Mouse (Mus musculus) hindbrain, embryonic 11.5 days (tissue): ENCODE measurements around the gene Cntrob. TPM values are rescaled to one million over a fixed set of nuclear protein-coding genes. Genes with fewer than 3 reads are reported as not detected.

Experiments
- ATAC-seq: fragments of 200-750 bp; cut with Nextera tagmentation; 2 replicates; pipeline ENCODE4 v1.8.0; 2017; ENCODE audit warnings: mild to moderate bottlenecking, moderate TSS enrichment, moderate library complexity; ENCODE audit not compliant: low FRiP score
- DNase-seq: peaks from one replicate; pipeline ENCODE4 v3.0.0-alpha.2; 2015; ENCODE audit warnings: low spot score
- H3K27ac ChIP-seq: fragments of 300-500 bp; sonication (generic); 2 replicates; pipeline ENCODE4 v1.5.1; 2014; ENCODE audit warnings: mild to moderate bottlenecking, low read depth, low read length
- H3K27me3 ChIP-seq: fragments of 300-500 bp; sonication (generic); 2 replicates; pipeline ENCODE4 v1.6.1; 2014; ENCODE audit warnings: mild to moderate bottlenecking, low read length, moderate library complexity, mixed read lengths; ENCODE audit not compliant: control insufficient read depth, insufficient read depth
- H3K36me3 ChIP-seq: fragments of 300-500 bp; sonication (generic); 2 replicates; pipeline ENCODE4 v1.6.1; 2014; ENCODE audit warnings: mild to moderate bottlenecking, low read length, moderate library complexity, mixed read lengths; ENCODE audit not compliant: control insufficient read depth, insufficient read depth
- H3K4me1 ChIP-seq: fragments of 300-500 bp; sonication (generic); replicated peaks from 2 replicates; pipeline ENCODE4 v1.6.1; 2014; ENCODE audit warnings: low read length, mixed read lengths; ENCODE audit not compliant: control insufficient read depth, insufficient read depth
- H3K4me2 ChIP-seq: fragments of 300-500 bp; sonication (generic); replicated peaks from 2 replicates; pipeline ENCODE4 v1.6.1; 2014; ENCODE audit warnings: mild to moderate bottlenecking, low read depth, low read length
- H3K4me3 ChIP-seq: fragments of 300-500 bp; sonication (generic); 2 replicates; pipeline ENCODE4 v1.5.1; 2014; ENCODE audit warnings: low read depth, low read length
- H3K9ac ChIP-seq: fragments of 300-500 bp; sonication (generic); 2 replicates; pipeline ENCODE4 v1.6.1; 2014; ENCODE audit warnings: low read depth, low read length
- H3K9me3 ChIP-seq: fragments of 300-500 bp; sonication (generic); 2 replicates; pipeline ENCODE4 v1.6.1; 2016; ENCODE audit warnings: low read length; ENCODE audit not compliant: control insufficient read depth
- WGBS: fragments of 180-500 bp; shearing (Covaris S2); extraction: QIAGEN DNeasy Blood & Tissue Kit; methylation state at CpG from one replicate; pipeline ENCODE4 v1.1.7; 2014; 5-methylcytosine and 5-hydroxymethylcytosine counted together
- polyA plus RNA-seq: library from polyadenylated mRNA; unstranded; fragments of >200 nt; fragmentation: Nextera tagmentation; extraction: Ambion mirVana; gene quantifications from 2 replicates; pipeline ENCODE4 v1.2.1, GENCODE M21; 2014

The Cntrob gene
- polyA plus RNA-seq, 1 experiment from 2014 or later, result 17.9 TPM

DNA sequence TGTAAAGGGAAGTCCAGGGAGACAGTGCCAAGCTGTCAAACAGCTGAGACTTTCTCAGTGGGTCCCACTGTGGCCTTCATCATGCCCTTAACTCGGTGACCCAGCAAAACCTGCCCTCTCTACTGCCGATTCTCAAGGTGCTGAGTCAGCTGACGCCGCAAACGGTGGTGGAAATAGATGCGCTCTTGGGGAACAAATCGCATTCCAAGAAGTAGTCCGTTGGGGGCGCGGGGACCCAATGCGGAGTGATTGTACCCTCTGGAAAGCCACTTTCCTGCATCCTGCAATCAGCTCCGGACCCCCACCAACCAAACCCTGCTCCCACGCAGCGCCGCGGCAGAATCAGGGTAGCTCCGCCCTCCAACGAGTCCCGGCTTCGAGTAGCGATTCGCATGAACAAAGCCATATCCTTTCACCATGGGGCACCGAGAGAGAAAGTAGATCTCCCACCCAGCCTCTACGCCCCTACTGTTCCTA, 8.4 kb upstream of the Cntrob start:
- no peaks in the 10 kb centered on the region for H3K36me3 ChIP-seq
- H3K4me2 ChIP-seq, result peak overlapping the region; percentile 36
- ATAC-seq (peak; percentile 51; the same call in 1 of the 2 replicates), DNase-seq (peak; percentile 86)
- 3% methylated on average over 24 of the region's 24 CpGs for WGBS
- peaks cover 2% of the 10 kb centered on the region for H3K4me1 ChIP-seq
- H3K9me3 ChIP-seq, result no peaks in the 10 kb centered on the region
- peak overlapping the region; percentile 27 for H3K4me3 ChIP-seq
- H3K9ac ChIP-seq, result peak overlapping the region; percentile 34
- H3K27ac ChIP-seq, result peak overlapping the region; percentile 34; the same call in 1 of the 2 replicates
- peaks cover 6% of the 10 kb centered on the region for H3K27me3 ChIP-seq

- Histone ChIP-seq H3K4me2 (no peak overlapping the region), H3K4me3 (no peak overlapping the region), H3K27ac (no peak overlapping the region), H3K27me3 (peaks cover 13% of the 10 kb centered on the region), H3K4me1 (peaks cover 9% of the 10 kb centered on the region), H3K9ac (peak overlapping the region; percentile 34), H3K36me3 (no peaks in the 10 kb centered on the region), H3K9me3 (no peaks in the 10 kb centered on the region)
- WGBS, result 88% methylated on average over 6 of the region's 6 CpGs
- ATAC-seq (no peak), DNase-seq (no peak)
Measured at GRCm38 (mm10) chr11:69331152-69331551, 7.6 kb upstream of the Cntrob start.

DNA sequence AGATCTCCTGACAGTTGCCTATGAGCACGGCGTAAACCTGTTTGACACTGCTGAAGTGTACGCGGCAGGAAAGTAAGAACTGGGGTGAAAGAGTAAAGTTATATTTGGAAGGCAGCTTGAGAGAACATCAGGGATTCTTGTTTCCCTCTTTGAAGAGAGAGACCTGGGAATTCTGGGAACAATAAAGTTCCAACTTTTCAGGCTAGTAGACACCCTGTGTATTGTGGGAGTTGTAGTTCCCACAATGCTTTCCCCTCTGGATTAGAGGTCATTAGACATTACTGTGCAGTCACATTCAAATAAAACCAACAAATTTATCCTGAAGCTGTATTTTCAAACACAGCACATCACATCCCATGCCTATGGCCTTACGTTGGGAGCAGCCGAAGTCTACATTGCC, 4.9 kb upstream of the Cntrob start:
- Histone ChIP-seq H3K4me1 (peaks cover 9% of the 10 kb centered on the region), H3K9me3 (no peaks in the 10 kb centered on the region), H3K27me3 (peaks cover 13% of the 10 kb centered on the region), H3K36me3 (no peaks in the 10 kb centered on the region), H3K9ac (no peak overlapping the region), H3K4me2 (no peak overlapping the region), H3K27ac (no peak overlapping the region), H3K4me3 (no peak overlapping the region)
- ATAC-seq, result no peak
- 96% methylated on average over 6 of the region's 6 CpGs for WGBS
- DNase-seq, result no peak

DNA sequence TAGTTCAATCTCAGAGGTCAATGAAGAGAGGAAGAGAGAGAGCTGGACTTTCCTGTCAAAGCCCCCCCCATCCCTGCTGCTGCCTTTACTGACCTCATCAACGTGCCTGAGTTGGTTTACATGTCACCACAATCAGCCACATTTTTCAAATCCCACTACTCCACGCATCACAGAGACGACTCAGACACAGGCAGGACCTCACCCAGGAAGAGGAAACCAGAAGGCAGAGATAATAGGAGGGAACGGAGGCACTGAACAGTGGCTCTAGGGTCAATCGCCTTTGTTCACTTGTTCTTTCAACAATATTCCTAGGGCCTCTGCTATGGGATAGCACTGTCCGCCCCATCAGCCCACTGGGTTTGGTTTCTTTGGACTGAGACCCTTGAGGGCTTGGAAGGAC, 4.1 kb upstream of the Cntrob start:
- no peak overlapping the region for H3K9ac ChIP-seq
- peaks cover 13% of the 10 kb centered on the region for H3K27me3 ChIP-seq
- H3K9me3 ChIP-seq, result no peaks in the 10 kb centered on the region
- no peak overlapping the region for H3K4me2 ChIP-seq
- DNase-seq (no peak), ATAC-seq (no peak)
- peaks cover 9% of the 10 kb centered on the region for H3K4me1 ChIP-seq
- no peak overlapping the region for H3K27ac ChIP-seq
- H3K36me3 ChIP-seq, result no peaks in the 10 kb centered on the region
- H3K4me3 ChIP-seq, result no peak overlapping the region
- WGBS, result 41% methylated on average over 6 of the region's 6 CpGs

GRCm38 (mm10) chr11:69327157-69327442, 3.5 kb upstream of the Cntrob start:
- H3K27ac ChIP-seq, result no peak overlapping the region
- WGBS, result 7% methylated on average over 9 of the region's 9 CpGs
- H3K4me3 ChIP-seq, result peak overlapping the region; percentile 46; the same call in 1 of the 2 replicates
- peaks cover 10% of the 10 kb centered on the region for H3K4me1 ChIP-seq
- H3K4me2 ChIP-seq, result peak overlapping the region; percentile 93; the same call in 1 of the 2 replicates
- no peak for DNase-seq
- H3K9me3 ChIP-seq, result no peaks in the 10 kb centered on the region
- no peak overlapping the region for H3K9ac ChIP-seq
- no peaks in the 10 kb centered on the region for H3K36me3 ChIP-seq
- no peak for ATAC-seq
- peaks cover 13% of the 10 kb centered on the region for H3K27me3 ChIP-seq

GRCm38 (mm10) chr11:69326408-69327156, 3.0 kb upstream of the Cntrob start:
- H3K9ac ChIP-seq, result peak overlapping the region; percentile 62
- H3K4me3 ChIP-seq, result peak overlapping the region; percentile 46
- 1% methylated on average over 44 of the region's 45 CpGs for WGBS
- DNase-seq, result no peak
- H3K4me1 ChIP-seq, result peaks cover 12% of the 10 kb centered on the region
- no peak overlapping the region for H3K27ac ChIP-seq
- H3K9me3 ChIP-seq, result no peaks in the 10 kb centered on the region
- peak; percentile 38; the same call in 1 of the 2 replicates for ATAC-seq
- H3K27me3 ChIP-seq, result peaks cover 13% of the 10 kb centered on the region
- H3K36me3 ChIP-seq, result no peaks in the 10 kb centered on the region
- peak overlapping the region; percentile 93 for H3K4me2 ChIP-seq

GRCm38 (mm10) chr11:69325628-69326407, 2.2 kb upstream of the Cntrob start, which contains the start of gene Kcnab3:
Gene Kcnab3, plus strand, starts transcription at chr11:69326258.
- Histone ChIP-seq H3K36me3 (no peaks in the 10 kb centered on the region), H3K9ac (peak within 1 kb of the TSS; percentile 62), H3K4me1 (peaks cover 10% of the 10 kb centered on the region), H3K4me2 (peak within 1 kb of the TSS; percentile 93), H3K4me3 (peak within 1 kb of the TSS; percentile 46), H3K27ac (no peak within 1 kb of the TSS), H3K27me3 (peaks cover 13% of the 10 kb centered on the region), H3K9me3 (no peaks in the 10 kb centered on the region)
- DNase-seq (peak; percentile 89), ATAC-seq (peak; percentile 60; the same call in 1 of the 2 replicates)
- WGBS, result 12% methylated on average over 26 of the region's 26 CpGs

DNA sequence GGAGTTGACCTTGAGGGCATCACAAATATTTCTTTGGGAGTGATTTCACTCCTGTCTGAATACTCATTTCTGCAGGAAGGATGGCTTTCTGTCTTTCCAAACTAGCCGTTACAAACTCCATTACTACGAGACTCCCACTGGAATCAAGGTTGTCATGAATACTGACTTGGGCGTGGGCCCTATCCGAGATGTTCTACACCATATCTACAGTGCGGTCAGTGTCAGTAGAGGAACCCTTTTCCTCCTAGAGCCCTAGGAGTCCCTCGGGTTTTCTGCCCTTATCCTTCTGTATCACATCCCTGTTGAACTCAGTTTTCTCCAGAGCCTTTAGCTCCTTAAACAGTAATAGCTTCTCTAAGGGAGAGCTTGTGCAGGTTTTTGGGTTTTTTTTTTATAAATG, 1.2 kb upstream of the Cntrob start:
- Histone ChIP-seq H3K9ac (no peak overlapping the region), H3K4me2 (peak overlapping the region; percentile 69; the same call in 1 of the 2 replicates), H3K27ac (no peak overlapping the region), H3K4me3 (peak overlapping the region; percentile 54), H3K36me3 (no peaks in the 10 kb centered on the region), H3K9me3 (no peaks in the 10 kb centered on the region), H3K27me3 (peaks cover 13% of the 10 kb centered on the region), H3K4me1 (peaks cover 10% of the 10 kb centered on the region)
- ATAC-seq, result no peak
- no peak for DNase-seq
- 78% methylated on average over 6 of the region's 6 CpGs for WGBS
